ENCODE assay signal across 8 mouse cellular contexts in genomic region chr2:35557911-35558825, GRCm38 (mm10). TPM values are rescaled to one million over a fixed set of nuclear protein-coding genes. Genes with fewer than 3 reads are reported as not detected.
DNase-seq lines count a peak whose midpoint lies in the region; ATAC-seq and TF ChIP-seq lines count a peak whose summit lies in the region.

Gene Dab2ip, plus strand, starts transcription at chr2:35558266.

- peak within 1 kb of the TSS; percentile 41 for H3K27ac ChIP-seq in testis, adult 2 months (ENCODE audit: control insufficient read depth, insufficient read depth, low read depth, low read length)
- peak within 1 kb of the TSS; percentile 81 for H3K27ac ChIP-seq in intestine, embryonic 16.5 days (ENCODE audit: low read length)
- H3K27ac ChIP-seq in limb, embryonic 15.5 days = peak within 1 kb of the TSS; percentile 88
- H3K27ac ChIP-seq in stomach, embryonic 16.5 days (ENCODE audit: low read length) = peak within 1 kb of the TSS; percentile 80

- peak within 1 kb of the TSS; percentile 62 for H3K9ac ChIP-seq in intestine, embryonic 16.5 days (ENCODE audit: low read depth, low read length)
- peak within 1 kb of the TSS; percentile 32 for H3K9ac ChIP-seq in limb, embryonic 15.5 days
- peak within 1 kb of the TSS; percentile 59 for H3K9ac ChIP-seq in stomach, embryonic 16.5 days (ENCODE audit: low read length)

- H3K27me3 ChIP-seq in testis, adult 2 months (ENCODE audit: control insufficient read depth, insufficient read depth, low read length) = no peaks in the 10 kb centered on the region
- H3K27me3 ChIP-seq in intestine, embryonic 16.5 days (replicated peaks; ENCODE audit: control insufficient read depth, insufficient read depth, low read length) = no peaks in the 10 kb centered on the region
- no peaks in the 10 kb centered on the region for H3K27me3 ChIP-seq in limb, embryonic 15.5 days
- H3K27me3 ChIP-seq in stomach, embryonic 16.5 days (ENCODE audit: control insufficient read depth, insufficient read depth, low read length) = no peaks in the 10 kb centered on the region

- TF ChIP-seq POLR2A in testis, adult 2 months (IDR thresholded peaks at IDR 0.05; ENCODE audit: control insufficient read depth, low read depth, low read length) = no peak

- no peaks in the 10 kb centered on the region for H3K36me3 ChIP-seq in testis, adult 2 months (ENCODE audit: control insufficient read depth, insufficient read depth, low read length)
- no peaks in the 10 kb centered on the region for H3K36me3 ChIP-seq in intestine, embryonic 16.5 days (ENCODE audit: control insufficient read depth, insufficient read depth, low read length)
- no peaks in the 10 kb centered on the region for H3K36me3 ChIP-seq in limb, embryonic 15.5 days
- no peaks in the 10 kb centered on the region for H3K36me3 ChIP-seq in stomach, embryonic 16.5 days (ENCODE audit: control insufficient read depth, insufficient read depth, low read length)

- no peak for TF ChIP-seq CTCF in testis, adult 2 months (IDR thresholded peaks at IDR 0.05; ENCODE audit: control insufficient read depth, insufficient read depth, insufficient replicate concordance, low read depth, low read length)

- peak within 1 kb of the TSS; percentile 33 for H3K4me3 ChIP-seq in testis, adult 2 months (ENCODE audit: control insufficient read depth, low read depth, low read length)
- peak within 1 kb of the TSS; percentile 36 for H3K4me3 ChIP-seq in intestine, embryonic 16.5 days (ENCODE audit: low read length)
- peak within 1 kb of the TSS; percentile 35 for H3K4me3 ChIP-seq in limb, embryonic 15.5 days
- H3K4me3 ChIP-seq in stomach, embryonic 16.5 days (replicated peaks; ENCODE audit: low read length) = peak within 1 kb of the TSS; percentile 35

- peak within 1 kb of the TSS; percentile 44 for H3K4me2 ChIP-seq in intestine, embryonic 16.5 days (ENCODE audit: low read depth, low read length)
- H3K4me2 ChIP-seq in limb, embryonic 15.5 days = peak within 1 kb of the TSS; percentile 41
- H3K4me2 ChIP-seq in stomach, embryonic 16.5 days (ENCODE audit: low read depth, low read length) = peak within 1 kb of the TSS; percentile 43

- H3K4me1 ChIP-seq in testis, adult 2 months (ENCODE audit: control insufficient read depth, insufficient read depth, low read length) = peaks cover 16% of the 10 kb centered on the region
- peaks cover 14% of the 10 kb centered on the region; the same call in 1 of the 2 replicates for H3K4me1 ChIP-seq in intestine, embryonic 16.5 days (ENCODE audit: control insufficient read depth, insufficient read depth, low read length)
- peaks cover 42% of the 10 kb centered on the region for H3K4me1 ChIP-seq in limb, embryonic 15.5 days
- H3K4me1 ChIP-seq in stomach, embryonic 16.5 days (ENCODE audit: control insufficient read depth, insufficient read depth, low read length) = peaks cover 24% of the 10 kb centered on the region

- ATAC-seq in common myeloid progenitor, adult 5-6 weeks (replicated peaks; ENCODE audit: low read depth, poor library complexity, severe bottlenecking) = no peak
- peak; percentile 24; the same call in 1 of the 2 replicates for ATAC-seq in intestine, embryonic 16.5 days
- no peak for ATAC-seq in limb, embryonic 15.5 days (ENCODE audit: insufficient number of reproducible peaks, low FRiP score, low TSS enrichment, low read depth)
- no peak for ATAC-seq in stomach, embryonic 16.5 days (ENCODE audit: insufficient read depth, low FRiP score)

- DNase-seq in testis, postnatal 14 days (ENCODE audit: low spot score) = no peak
- no peak for DNase-seq in gonadal fat pad, adult 2 months (ENCODE audit: low read depth)
- DNase-seq in spleen, adult 12 weeks (ENCODE audit: low spot score) = no peak

- WGBS in intestine, embryonic 16.5 days = 43% methylated on average over 29 of the region's 29 CpGs
- 28% methylated on average over 29 of the region's 29 CpGs for WGBS in limb, embryonic 15.5 days
- 45% methylated on average over 29 of the region's 29 CpGs for WGBS in stomach, embryonic 16.5 days

- H3K9me3 ChIP-seq in intestine, embryonic 16.5 days (ENCODE audit: control insufficient read depth, low read length) = no peaks in the 10 kb centered on the region
- H3K9me3 ChIP-seq in limb, embryonic 15.5 days = no peaks in the 10 kb centered on the region
- H3K9me3 ChIP-seq in stomach, embryonic 16.5 days (replicated peaks; ENCODE audit: control insufficient read depth, low read length) = no peaks in the 10 kb centered on the region

RNA-seq across cellular contexts. Expression of gene Dab2ip, which starts in this region (rescaled TPM):
- polyA plus RNA-seq in testis, adult 2 months (2012; rRNA removed) = 28.5 and 30.9 TPM in 2 replicates
- 4.2 and 10.1 TPM in 2 replicates for total RNA-seq in common myeloid progenitor, adult 5-6 weeks (2017)
- 50.9 and 53.6 TPM in 2 replicates for polyA plus RNA-seq in gonadal fat pad, adult 2 months (2012; rRNA removed)
- polyA plus RNA-seq in intestine, embryonic 16.5 days (2015; fragmentation: Nextera tagmentation; extraction: Ambion mirVana) = 27.0 and 28.7 TPM in 2 replicates
- 57.8 and 60.6 TPM in 2 replicates for polyA plus RNA-seq in limb, embryonic 15.5 days (2015; fragmentation: Nextera tagmentation; extraction: Ambion mirVana)
- polyA plus RNA-seq in stomach, embryonic 16.5 days (2015; fragmentation: Nextera tagmentation; extraction: Ambion mirVana) = 29.2 and 31.2 TPM in 2 replicates
